Mouse (Mus musculus) embryo, embryonic 11.5 days (tissue): ENCODE data around the gene Ptch1.
A peak's percentile ranks its signal among the peaks of the same experiment; 100 is the strongest.

ENCODE experiments used
- DNase-seq: peaks from one replicate; pipeline ENCODE4 v3.0.0-alpha.2; 2012; ENCODE audit warnings: low read depth, low spot score

The Ptch1 gene

DNA sequence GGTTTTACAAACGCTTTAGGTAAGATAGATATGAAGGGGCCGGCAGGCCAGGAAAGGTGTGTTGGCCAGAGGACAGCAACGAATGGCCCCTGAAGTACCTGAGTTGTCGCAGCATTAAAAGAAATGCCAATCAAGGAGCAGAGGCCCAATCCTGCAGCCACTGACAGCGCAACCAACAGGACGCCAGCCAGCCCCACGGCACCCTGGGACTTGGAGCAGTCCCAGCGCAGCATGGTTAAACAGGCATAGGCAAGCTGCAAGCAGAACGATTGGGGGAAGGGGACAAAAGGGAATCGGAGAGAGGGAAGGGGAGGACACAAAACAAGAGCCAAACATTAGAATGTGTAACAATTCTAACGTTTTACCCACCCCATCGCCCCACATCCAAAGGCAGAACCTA is 32.8 kb downstream of the Ptch1 start:
- DNase-seq, result no peak

GRCm38 (mm10) chr13:63534981-63535380 is 38.4 kb downstream of the Ptch1 start:
- no peak for DNase-seq

- DNase-seq, result no peak
Observed at GRCm38 (mm10) chr13:63530857-63531256, 42.5 kb downstream of the Ptch1 start.

GRCm38 (mm10) chr13:63530371-63530764 is 43.0 kb downstream of the Ptch1 start:
- DNase-seq, result no peak

- DNase-seq, result no peak
Observed at GRCm38 (mm10) chr13:63529602-63530370, 43.6 kb downstream of the Ptch1 start.

- DNase-seq, result no peak
Observed at GRCm38 (mm10) chr13:63528852-63529251, 44.5 kb downstream of the Ptch1 start.

DNA sequence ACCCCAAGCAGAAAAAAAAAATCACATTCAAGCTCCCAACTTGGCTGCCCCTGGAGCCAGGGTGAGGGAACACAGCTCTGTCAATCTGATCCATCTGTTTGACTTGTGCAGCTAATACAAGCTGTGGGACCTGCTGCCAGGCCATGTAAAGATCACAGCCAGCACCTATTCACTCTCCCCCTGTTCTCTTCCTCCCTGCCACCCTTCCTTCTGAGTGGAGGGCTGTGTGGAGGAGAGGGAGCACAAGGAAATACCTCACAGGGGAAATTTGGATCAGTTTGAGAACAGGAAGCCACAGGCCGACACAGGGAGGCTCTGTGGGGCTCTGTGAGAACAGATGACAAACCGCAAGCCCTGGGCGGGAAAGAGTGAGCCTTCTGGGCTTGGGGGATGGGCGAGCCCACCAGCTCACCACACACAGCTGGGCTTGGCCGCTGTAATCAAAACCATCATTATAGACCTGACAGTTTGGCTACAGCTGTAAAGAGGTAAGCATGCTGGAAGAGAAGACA is 45.2 kb downstream of the Ptch1 start:
- peak; percentile 61 for DNase-seq

- no peak for DNase-seq
Observed at GRCm38 (mm10) chr13:63525571-63526197, 47.7 kb downstream of the Ptch1 start.

DNA sequence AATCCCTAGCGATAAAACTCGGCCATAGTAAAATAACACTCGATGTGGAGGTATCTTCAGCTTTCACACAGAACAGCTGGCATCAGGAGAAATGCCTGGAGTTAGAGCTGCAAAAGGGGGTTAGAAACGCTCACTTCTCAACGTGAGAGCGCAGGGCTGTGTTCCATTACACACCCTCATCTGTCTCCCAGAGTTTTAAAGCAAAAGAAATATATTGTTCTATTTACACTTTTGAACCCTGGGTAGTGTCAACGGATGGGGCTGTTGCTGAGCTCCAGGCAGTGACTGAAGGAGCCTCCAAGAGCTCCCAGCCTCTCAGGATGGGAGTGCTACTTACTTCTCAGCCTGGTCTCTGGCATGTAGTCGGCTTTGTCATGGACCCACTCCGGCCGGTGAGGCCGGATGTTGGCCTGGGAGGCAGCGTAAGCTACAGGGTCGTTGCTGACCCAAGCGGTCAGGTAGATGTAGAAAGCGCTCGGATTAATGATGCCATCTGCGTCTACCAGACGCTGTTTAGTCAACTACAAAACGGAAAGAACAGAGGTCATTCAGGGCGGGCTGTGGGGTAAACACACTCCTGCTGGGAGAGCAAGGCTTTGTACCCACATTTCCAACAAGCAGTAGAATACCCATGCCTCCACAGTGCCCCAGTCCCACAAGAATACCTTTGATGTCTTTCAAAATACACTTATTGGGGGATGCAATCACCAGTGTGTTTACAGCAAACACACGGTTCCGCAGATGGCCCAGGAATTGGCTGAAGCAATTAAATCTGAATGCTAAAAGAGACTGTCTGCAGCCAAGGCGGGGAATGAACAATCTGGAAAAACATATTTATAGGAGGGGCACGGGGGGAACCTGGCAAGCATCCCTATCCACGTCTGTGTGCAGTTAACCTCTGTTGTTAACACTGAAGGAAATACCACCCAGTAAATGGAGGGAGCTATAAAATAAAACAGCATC is 48.5 kb downstream of the Ptch1 start:
- DNase-seq, result no peak

DNA sequence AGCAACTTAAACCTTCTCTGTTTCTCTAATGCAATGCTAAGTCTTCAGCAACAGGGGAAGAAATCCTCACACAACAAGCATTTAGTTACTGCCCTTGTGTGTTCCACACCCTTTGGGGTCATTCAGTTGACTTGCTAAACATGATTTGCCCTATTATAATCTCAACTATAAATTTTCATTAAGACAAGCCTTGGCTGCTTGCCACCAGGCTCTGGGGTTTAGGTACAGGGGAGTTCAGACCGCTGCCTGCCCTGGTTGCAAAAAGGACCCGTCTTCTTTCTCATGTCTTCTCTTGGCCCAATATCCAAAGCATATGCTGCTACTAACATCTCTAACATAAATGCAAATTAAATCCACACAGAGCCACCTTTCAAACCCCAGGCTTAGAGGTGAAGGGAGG is 49.3 kb downstream of the Ptch1 start:
- no peak for DNase-seq

DNA sequence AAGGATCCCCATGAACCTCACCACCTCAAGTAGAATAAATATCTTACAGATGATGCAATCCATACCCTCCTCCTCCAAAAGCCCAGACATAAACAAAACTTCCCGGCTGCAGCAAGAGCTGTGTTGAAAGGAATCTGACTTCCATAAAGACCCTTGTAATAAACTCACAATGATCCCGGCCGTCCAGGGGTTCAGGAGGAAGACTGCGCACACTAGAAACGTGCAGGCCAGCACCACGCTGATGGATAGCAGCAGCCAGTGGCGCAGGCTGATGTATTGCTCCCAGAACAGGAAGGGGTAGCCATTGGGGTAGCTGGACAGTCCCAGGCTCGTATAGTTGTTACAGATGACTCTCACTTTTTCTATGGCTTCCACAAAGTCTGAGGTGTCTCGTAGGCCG is 50.6 kb downstream of the Ptch1 start:
- no peak for DNase-seq

- no peak for DNase-seq
Observed at GRCm38 (mm10) chr13:63520110-63520509, 53.3 kb downstream of the Ptch1 start.

- DNase-seq, result no peak
Observed at GRCm38 (mm10) chr13:63516535-63516934, 56.9 kb downstream of the Ptch1 start.

GRCm38 (mm10) chr13:63515542-63515941 is 57.9 kb downstream of the Ptch1 start:
- no peak for DNase-seq

GRCm38 (mm10) chr13:63514931-63515360 is 58.5 kb downstream of the Ptch1 start:
- no peak for DNase-seq

GRCm38 (mm10) chr13:63513374-63514098 is 59.9 kb downstream of the Ptch1 start:
- DNase-seq, result no peak

DNA sequence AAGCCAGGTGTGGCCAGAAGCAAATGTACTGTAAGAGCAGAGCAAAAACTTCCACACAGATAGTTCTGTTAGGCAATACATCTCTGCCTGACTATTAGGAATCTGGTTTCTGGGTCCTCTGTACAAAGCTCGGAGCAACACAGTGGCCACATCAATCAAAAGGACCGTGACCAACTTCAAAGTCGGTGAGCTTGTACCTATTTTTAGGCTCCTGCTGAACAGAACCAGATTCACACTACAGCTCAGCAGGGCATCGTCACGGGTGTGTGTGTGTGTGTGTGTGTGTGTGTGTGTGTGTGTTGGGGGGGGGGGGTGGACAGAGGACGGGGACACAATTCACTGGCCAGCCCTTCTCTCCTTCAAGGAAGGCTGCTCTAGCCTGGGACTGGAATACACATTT is 61.0 kb downstream of the Ptch1 start:
- no peak for DNase-seq

- no peak for DNase-seq
Observed at GRCm38 (mm10) chr13:63507821-63508220, 65.6 kb downstream of the Ptch1 start.

- DNase-seq, result no peak
Observed at GRCm38 (mm10) chr13:63507001-63507556, 66.3 kb downstream of the Ptch1 start.

- no peak for DNase-seq
Observed at GRCm38 (mm10) chr13:63506364-63506763, 67.0 kb downstream of the Ptch1 start.

- DNase-seq, result no peak
Observed at GRCm38 (mm10) chr13:63502391-63502790, 71.0 kb downstream of the Ptch1 start.
